Mouse (Mus musculus) midbrain, embryonic 14.5 days (tissue): ENCODE data around the gene Slc9a8. TPM values are rescaled to one million over a fixed set of nuclear protein-coding genes. Genes with fewer than 3 reads are reported as not detected.

ENCODE experiments used
- ATAC-seq: fragments of 200-750 bp; cut with Nextera tagmentation; 2 replicates; pipeline ENCODE4 v1.8.0; 2017; ENCODE audit warnings: moderate number of reproducible peaks, moderate library complexity; ENCODE audit not compliant: low FRiP score, low TSS enrichment
- DNase-seq: peaks from one replicate; pipeline ENCODE4 v3.0.0-alpha.2; 2015
- H3K27ac ChIP-seq: fragments of 300-500 bp; sonication (generic); replicated peaks from 2 replicates; pipeline ENCODE4 v1.5.1; 2014; ENCODE audit warnings: mild to moderate bottlenecking, low read depth, low read length, moderate library complexity
- H3K27me3 ChIP-seq: fragments of 300-500 bp; sonication (generic); 2 replicates; pipeline ENCODE4 v1.6.1; 2014; ENCODE audit warnings: low read length, control low read depth, mixed read lengths; ENCODE audit not compliant: control insufficient read depth, insufficient read depth
- H3K36me3 ChIP-seq: fragments of 300-500 bp; sonication (generic); 2 replicates; pipeline ENCODE4 v1.6.1; 2014; ENCODE audit warnings: low read length, control low read depth; ENCODE audit not compliant: control insufficient read depth, insufficient read depth
- H3K4me1 ChIP-seq: fragments of 300-500 bp; sonication (generic); 2 replicates; pipeline ENCODE4 v1.6.1; 2014; ENCODE audit warnings: mild to moderate bottlenecking, antibody characterized with exemption, low read length, control low read depth; ENCODE audit not compliant: control insufficient read depth, insufficient read depth
- H3K4me2 ChIP-seq: fragments of 300-500 bp; sonication (generic); 2 replicates; pipeline ENCODE4 v1.6.1; 2014; ENCODE audit warnings: mild to moderate bottlenecking, low read length, moderate library complexity
- H3K4me3 ChIP-seq: fragments of 300-500 bp; sonication (generic); replicated peaks from 2 replicates; pipeline ENCODE4 v1.5.1; 2014; ENCODE audit warnings: low read depth, low read length
- H3K9ac ChIP-seq: fragments of 300-500 bp; sonication (generic); replicated peaks from 2 replicates; pipeline ENCODE4 v1.6.1; 2014; ENCODE audit warnings: mild to moderate bottlenecking, low read length, moderate library complexity
- H3K9me3 ChIP-seq: fragments of 300-500 bp; sonication (generic); 2 replicates; pipeline ENCODE4 v1.6.1; 2016; ENCODE audit warnings: low read length, control low read depth, mixed read lengths; ENCODE audit not compliant: control insufficient read depth
- WGBS: fragments of 180-500 bp; shearing (Covaris S2); extraction: QIAGEN DNeasy Blood & Tissue Kit; methylation state at CpG from one replicate; pipeline ENCODE4 v1.1.7; 2014; 5-methylcytosine and 5-hydroxymethylcytosine counted together
- polyA plus RNA-seq: library from polyadenylated mRNA; unstranded; fragments of >200 nt; fragmentation: Nextera tagmentation; extraction: Ambion mirVana; gene quantifications from 2 replicates; pipeline ENCODE4 v1.2.1, GENCODE M21; 2014

Gene Slc9a8
- polyA plus RNA-seq, 1 experiment from 2014 or later: 19.2 TPM

DNA sequence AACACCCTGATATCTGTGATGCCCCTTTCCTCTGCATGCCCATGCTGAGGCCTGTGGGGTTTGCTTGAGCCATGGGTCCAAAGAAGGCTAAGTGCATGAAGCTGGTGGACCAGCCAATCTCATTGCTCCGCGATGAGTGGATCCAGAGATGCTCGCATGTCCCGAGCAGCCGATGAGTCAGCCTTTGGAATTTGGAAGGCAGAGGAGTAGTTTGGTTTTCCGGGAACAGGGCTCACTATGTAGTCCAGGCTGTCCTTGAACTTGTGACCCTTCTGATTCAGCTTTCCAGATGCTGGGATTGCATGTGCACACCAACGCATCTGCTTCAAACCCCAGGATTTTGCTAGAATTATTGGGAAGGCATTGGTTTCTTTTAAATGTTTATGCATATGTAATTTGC is 21.9 kb upstream of the Slc9a8 start:
- Histone ChIP-seq H3K4me2 (no peak overlapping the region), H3K9ac (no peak overlapping the region), H3K36me3 (no peaks in the 10 kb centered on the region), H3K4me3 (no peak overlapping the region), H3K27me3 (no peaks in the 10 kb centered on the region), H3K9me3 (no peaks in the 10 kb centered on the region), H3K27ac (no peak overlapping the region), H3K4me1 (no peaks in the 10 kb centered on the region)
- 94% methylated on average over 7 of the region's 7 CpGs for whole genome bisulfite sequencing
- no peak for ATAC-seq
- no peak for DNase-seq

DNA sequence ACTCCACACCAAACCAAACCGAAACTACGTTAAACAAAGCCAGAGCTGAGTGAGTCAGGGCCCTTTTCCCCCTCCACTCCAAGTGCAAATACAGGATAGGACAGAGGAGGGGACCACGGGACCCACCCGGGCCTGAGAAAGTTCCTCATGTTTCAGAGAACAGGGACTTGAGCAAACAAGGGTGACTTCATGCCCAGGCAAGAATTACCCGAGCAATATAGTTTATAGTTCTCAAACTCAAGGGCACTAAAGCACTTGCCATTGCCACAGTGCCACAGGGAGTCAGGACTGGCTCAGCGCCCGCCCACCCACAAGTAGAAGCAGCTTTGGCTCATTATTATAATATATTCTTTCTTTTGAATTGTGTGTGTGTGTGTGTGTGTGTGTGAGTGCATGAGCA is 18.4 kb upstream of the Slc9a8 start:
- H3K9me3 ChIP-seq: no peaks in the 10 kb centered on the region
- no peak overlapping the region for H3K9ac ChIP-seq
- 80% methylated on average over 7 of the region's 7 CpGs for WGBS
- no peak overlapping the region for H3K4me2 ChIP-seq
- no peaks in the 10 kb centered on the region for H3K36me3 ChIP-seq
- ATAC-seq (no peak), DNase-seq (no peak)
- no peaks in the 10 kb centered on the region for H3K27me3 ChIP-seq
- H3K4me1 ChIP-seq: no peaks in the 10 kb centered on the region
- no peak overlapping the region for H3K4me3 ChIP-seq
- H3K27ac ChIP-seq: no peak overlapping the region

DNA sequence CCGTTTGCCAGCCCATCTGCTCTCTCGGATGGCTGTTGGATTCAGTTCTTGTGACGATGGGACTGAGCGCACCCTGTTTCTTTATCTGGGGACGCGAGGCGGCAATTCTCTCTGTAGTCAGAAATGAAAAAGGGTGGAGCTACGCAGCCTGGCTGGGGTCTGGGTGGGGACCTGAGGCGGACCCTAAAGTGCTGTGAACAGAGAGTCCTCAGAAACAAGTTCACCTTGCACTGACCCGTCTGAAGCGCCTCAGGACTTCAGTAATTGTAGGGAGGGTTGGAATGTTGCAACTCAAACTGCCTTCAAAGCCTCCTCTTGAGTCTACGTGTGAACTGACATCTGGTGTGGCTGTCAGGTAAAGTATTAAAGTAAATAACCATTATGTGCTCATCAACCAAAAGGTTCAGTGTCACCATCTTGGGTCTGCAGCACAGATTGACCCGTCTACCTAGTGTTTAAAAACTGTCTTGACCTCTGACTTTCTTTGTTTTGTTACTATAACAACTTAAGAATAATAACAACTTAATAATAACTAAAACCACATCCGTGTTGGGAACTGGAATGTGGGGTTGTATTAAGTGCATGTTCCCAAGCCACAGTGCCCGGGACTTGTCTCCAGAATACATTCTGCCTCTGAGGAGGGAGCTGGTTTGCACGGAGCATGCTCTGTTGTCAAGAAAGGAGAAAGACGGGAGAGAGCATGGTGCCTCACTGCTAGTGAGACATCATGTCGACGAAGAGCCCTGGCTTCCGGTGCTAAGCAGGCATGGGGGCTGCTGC is 16.2 kb upstream of the Slc9a8 start:
- ATAC-seq (no peak), DNase-seq (no peak)
- no peaks in the 10 kb centered on the region for H3K27me3 ChIP-seq
- H3K36me3 ChIP-seq: no peaks in the 10 kb centered on the region
- no peaks in the 10 kb centered on the region for H3K4me1 ChIP-seq
- 81% methylated on average over 20 of the region's 20 CpGs for WGBS
- no peaks in the 10 kb centered on the region for H3K9me3 ChIP-seq
- no peak overlapping the region for H3K9ac ChIP-seq
- no peak overlapping the region for H3K27ac ChIP-seq
- no peak overlapping the region for H3K4me3 ChIP-seq
- no peak overlapping the region for H3K4me2 ChIP-seq

DNA sequence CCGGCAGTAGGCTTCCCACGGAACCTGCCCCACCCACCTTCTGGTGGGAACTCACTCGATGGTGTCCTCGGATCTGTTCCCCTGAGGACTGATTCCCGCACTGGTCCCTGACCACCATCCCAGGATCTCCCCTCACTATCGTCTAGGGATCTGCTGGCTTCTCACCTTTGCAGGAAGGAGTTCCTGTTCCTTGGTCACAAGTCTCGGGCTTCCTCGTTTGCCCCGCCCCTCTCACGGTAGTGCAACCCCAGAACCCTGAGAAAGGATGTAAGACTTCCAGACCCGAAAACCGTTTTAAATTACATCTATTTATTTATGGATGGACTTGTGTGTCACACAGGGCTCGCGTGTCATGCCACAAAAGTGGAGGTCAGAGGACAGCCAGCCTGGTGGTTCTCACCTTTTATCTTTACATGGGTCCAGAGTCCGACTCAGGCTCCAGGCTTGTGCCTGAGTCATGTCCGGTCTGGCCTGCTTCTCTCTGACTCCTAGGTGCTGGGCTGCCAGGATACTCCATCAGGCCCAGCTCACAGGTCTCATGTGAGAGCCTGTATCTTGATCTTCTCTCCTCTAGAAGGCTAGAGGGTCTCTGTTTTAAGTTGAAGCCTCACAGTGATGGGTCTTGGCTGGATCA is 14.1 kb upstream of the Slc9a8 start:
- WGBS: 95% methylated on average over 16 of the region's 16 CpGs
- DNase-seq (no peak), ATAC-seq (no peak)
- Histone ChIP-seq H3K9ac (no peak overlapping the region), H3K27ac (no peak overlapping the region), H3K4me1 (no peaks in the 10 kb centered on the region), H3K4me3 (no peak overlapping the region), H3K4me2 (no peak overlapping the region), H3K27me3 (no peaks in the 10 kb centered on the region), H3K36me3 (no peaks in the 10 kb centered on the region), H3K9me3 (no peaks in the 10 kb centered on the region)

DNA sequence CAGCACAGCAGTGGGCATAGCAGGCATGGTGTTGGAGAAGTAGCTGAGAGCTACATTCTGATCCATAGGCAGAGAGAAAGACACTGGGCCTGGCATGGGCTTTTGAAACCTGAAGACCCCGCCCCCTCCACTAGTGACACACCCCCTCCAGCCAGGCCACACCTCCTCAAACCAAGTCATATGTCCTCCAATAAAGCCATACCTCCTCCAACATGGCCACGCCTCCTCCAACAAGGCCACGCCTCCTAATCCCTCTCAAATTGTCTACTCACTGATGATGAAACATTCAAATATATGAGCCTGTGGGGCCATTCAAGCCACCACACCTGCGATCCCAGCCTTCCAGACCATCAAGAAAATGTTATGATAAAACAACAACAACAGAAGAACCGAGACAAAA is 7.1 kb upstream of the Slc9a8 start:
- H3K4me3 ChIP-seq: no peak overlapping the region
- WGBS: 89% methylated on average over 5 of the region's 5 CpGs
- ATAC-seq (no peak), DNase-seq (no peak)
- H3K9ac ChIP-seq: no peak overlapping the region
- H3K4me1 ChIP-seq: no peaks in the 10 kb centered on the region
- no peak overlapping the region for H3K27ac ChIP-seq
- H3K27me3 ChIP-seq: no peaks in the 10 kb centered on the region
- H3K9me3 ChIP-seq: no peaks in the 10 kb centered on the region
- no peak overlapping the region for H3K4me2 ChIP-seq
- no peaks in the 10 kb centered on the region for H3K36me3 ChIP-seq

DNA sequence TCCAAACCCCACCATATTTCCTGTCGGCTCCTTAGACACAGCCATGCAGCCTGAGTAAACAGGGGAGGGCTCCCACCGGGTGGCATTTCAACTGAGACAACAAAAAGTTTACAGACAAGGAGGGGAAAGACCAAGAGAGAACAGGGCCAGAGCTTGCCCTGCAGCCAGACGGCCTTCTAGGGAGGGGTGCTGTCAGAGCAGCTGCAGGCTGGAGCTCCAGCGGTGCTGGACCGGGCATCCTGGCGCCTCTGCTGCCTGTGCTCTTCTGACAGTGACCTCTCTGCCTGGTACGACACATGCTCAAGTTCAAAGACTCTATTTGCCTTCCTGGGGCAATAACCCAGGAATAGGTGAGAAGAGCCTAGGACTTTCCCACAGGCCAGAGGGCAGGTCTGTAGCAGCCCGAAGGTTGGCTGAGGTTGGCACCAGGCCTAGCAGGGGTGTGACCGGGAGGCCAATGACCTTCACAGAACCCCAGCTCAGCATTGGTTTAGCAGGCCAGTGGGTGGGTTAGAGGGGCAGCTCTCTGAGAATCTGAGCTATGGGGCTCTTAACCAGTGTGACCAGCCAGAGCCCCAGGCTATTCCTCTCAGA is 5.4 kb upstream of the Slc9a8 start:
- Histone ChIP-seq H3K9me3 (no peaks in the 10 kb centered on the region), H3K4me3 (no peak overlapping the region), H3K27me3 (no peaks in the 10 kb centered on the region), H3K9ac (no peak overlapping the region), H3K4me1 (peaks cover 8% of the 10 kb centered on the region), H3K4me2 (no peak overlapping the region), H3K27ac (no peak overlapping the region), H3K36me3 (no peaks in the 10 kb centered on the region)
- WGBS: 74% methylated on average over 9 of the region's 9 CpGs
- DNase-seq (no peak), ATAC-seq (no peak)

DNA sequence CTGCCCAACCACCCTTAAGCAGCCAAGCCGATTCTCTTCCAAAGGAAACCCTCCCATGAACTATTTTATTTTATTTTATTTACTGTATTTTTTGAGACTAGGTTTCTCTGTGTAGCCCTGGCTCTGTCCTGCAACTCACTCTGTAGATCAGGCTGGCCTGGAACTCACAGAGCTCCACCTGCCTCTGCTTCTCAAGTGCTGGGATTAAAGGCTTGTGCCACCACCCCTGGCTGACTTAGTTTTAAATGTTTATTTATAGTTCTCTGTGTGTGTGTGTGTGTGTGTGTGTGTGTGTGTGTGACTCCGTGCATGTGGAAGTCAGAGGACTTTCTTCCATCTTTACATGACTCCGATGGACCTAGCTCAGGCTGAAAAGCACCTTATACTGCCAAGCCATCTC is 4.5 kb upstream of the Slc9a8 start:
- Histone ChIP-seq H3K4me2 (no peak overlapping the region), H3K27me3 (no peaks in the 10 kb centered on the region), H3K9me3 (no peaks in the 10 kb centered on the region), H3K27ac (no peak overlapping the region), H3K4me3 (no peak overlapping the region), H3K4me1 (peaks cover 8% of the 10 kb centered on the region), H3K9ac (no peak overlapping the region), H3K36me3 (no peaks in the 10 kb centered on the region)
- 94% methylated on average over 3 of the region's 3 CpGs for WGBS
- ATAC-seq: no peak
- no peak for DNase-seq

DNA sequence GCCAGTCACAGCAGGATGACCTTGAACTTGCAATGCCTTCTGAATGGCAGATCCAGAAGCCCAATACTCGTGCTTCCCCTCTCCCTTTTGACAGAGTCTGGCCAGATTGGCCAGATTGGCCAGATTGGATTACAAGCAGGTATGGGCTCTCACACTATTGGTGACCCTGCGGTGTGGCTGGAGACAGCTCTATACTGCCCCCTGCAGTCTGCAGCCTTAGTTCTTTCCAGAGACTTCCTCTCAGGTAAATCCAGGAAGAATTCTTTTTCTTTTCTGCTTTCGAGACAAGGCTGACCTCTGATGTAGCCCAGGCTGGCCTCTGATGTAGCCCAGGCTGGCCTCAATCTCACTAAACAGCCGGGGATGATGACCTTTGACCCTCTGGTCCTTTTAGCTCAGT is 3.8 kb upstream of the Slc9a8 start:
- Histone ChIP-seq H3K27ac (no peak overlapping the region), H3K4me3 (no peak overlapping the region), H3K36me3 (no peaks in the 10 kb centered on the region), H3K9me3 (no peaks in the 10 kb centered on the region), H3K9ac (no peak overlapping the region), H3K27me3 (no peaks in the 10 kb centered on the region), H3K4me2 (no peak overlapping the region), H3K4me1 (peaks cover 12% of the 10 kb centered on the region)
- no peak for ATAC-seq
- DNase-seq: peak; percentile 83
- WGBS: 40% methylated on average over 4 of the region's 4 CpGs

DNA sequence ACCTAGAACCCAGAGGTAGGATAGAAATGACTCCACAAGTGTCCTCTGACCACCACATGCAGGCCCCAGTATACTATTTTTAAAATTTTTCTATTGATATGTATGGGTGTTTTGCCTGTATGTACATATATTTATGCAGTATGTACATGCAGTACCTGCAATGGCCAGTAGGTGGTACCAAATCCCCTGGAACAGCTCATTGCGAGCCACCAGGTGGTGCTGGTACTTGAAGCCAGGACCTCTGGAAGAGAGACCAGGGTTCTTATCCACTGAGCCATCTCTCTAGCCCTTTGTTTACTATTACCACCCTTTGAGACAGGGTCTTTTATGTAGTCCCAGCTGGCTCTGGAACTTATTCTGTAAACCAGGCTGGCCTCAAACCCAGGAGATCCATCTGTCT is 2.3 kb upstream of the Slc9a8 start:
- no peak for ATAC-seq
- H3K36me3 ChIP-seq: peaks cover 3% of the 10 kb centered on the region
- WGBS: 20% methylated on average over 1 of the region's 1 CpGs
- DNase-seq: peak; percentile 78
- H3K27me3 ChIP-seq: no peaks in the 10 kb centered on the region
- H3K9ac ChIP-seq: no peak overlapping the region
- no peak overlapping the region for H3K4me3 ChIP-seq
- no peak overlapping the region for H3K27ac ChIP-seq
- H3K4me2 ChIP-seq: no peak overlapping the region
- no peaks in the 10 kb centered on the region for H3K9me3 ChIP-seq
- peaks cover 16% of the 10 kb centered on the region for H3K4me1 ChIP-seq
